In genomic region chr6:30252271-30253010, GRCm38 (mm10) we compare ENCODE assay signal across 17 mouse cellular contexts. TPM values are rescaled to one million over a fixed set of nuclear protein-coding genes. Genes with fewer than 3 reads are reported as not detected.
DNase-seq lines count a peak whose midpoint lies in the region; ATAC-seq and TF ChIP-seq lines count a peak whose summit lies in the region.
"Had no signal": no experiment of that assay in that cellular context is flagged by ENCODE, and none has a peak within 500 bp of the region (broad histone marks: within the 10 kb centered on the region; RNA-seq: fewer than 3 reads in every experiment).

No protein-coding gene starts in this region.

- H3K9me3 ChIP-seq in heart, embryonic 12.5 days (replicated peaks), result no peaks in the 10 kb centered on the region
- no peaks in the 10 kb centered on the region for H3K9me3 ChIP-seq in liver, embryonic 13.5 days (replicated peaks)
- no peaks in the 10 kb centered on the region for H3K9me3 ChIP-seq in liver, embryonic 11.5 days (ENCODE audit: control insufficient read depth, low read length)
- H3K9me3 ChIP-seq in intestine, postnatal 0 days (ENCODE audit: control insufficient read depth), result no peaks in the 10 kb centered on the region
- H3K9me3 ChIP-seq: embryonic facial prominence, embryonic 13.5 days; forebrain, embryonic 13.5 days; G1E had no signal

- no peak overlapping the region for H3K4me3 ChIP-seq in heart, embryonic 12.5 days
- no peak overlapping the region for H3K4me3 ChIP-seq in liver, embryonic 13.5 days (replicated peaks)
- H3K4me3 ChIP-seq in liver, embryonic 11.5 days (ENCODE audit: low read depth, low read length), result no peak overlapping the region
- no peak overlapping the region for H3K4me3 ChIP-seq in intestine, postnatal 0 days (ENCODE audit: low read depth, low read length)
- H3K4me3 ChIP-seq: embryonic facial prominence, embryonic 13.5 days; forebrain, embryonic 13.5 days had no signal

- H3K4me2 ChIP-seq in heart, embryonic 12.5 days, result no peak overlapping the region
- H3K4me2 ChIP-seq in liver, embryonic 13.5 days, result no peak overlapping the region
- no peak overlapping the region for H3K4me2 ChIP-seq in liver, embryonic 11.5 days
- H3K4me2 ChIP-seq in intestine, postnatal 0 days (replicated peaks; ENCODE audit: low read depth), result no peak overlapping the region
- H3K4me2 ChIP-seq: embryonic facial prominence, embryonic 13.5 days; forebrain, embryonic 13.5 days; lung, embryonic 14.5 days had no signal

- ATAC-seq in heart, embryonic 12.5 days (ENCODE audit: insufficient number of reproducible peaks, low FRiP score), result peak; percentile 54; the same call in 1 of the 2 replicates
- 0 out of 2 replicates have a peak, but pooled peaks have one; percentile 29 for ATAC-seq in liver, embryonic 13.5 days (ENCODE audit: low read depth)
- no peak for ATAC-seq in liver, embryonic 11.5 days (replicated peaks; ENCODE audit: low FRiP score)
- ATAC-seq in intestine, postnatal 0 days, result peak; percentile 68
- ATAC-seq: forebrain, embryonic 13.5 days; hindbrain, embryonic 16.5 days had no signal

- H3K4me1 ChIP-seq in heart, embryonic 12.5 days (replicated peaks), result peaks cover 10% of the 10 kb centered on the region; the same call in 1 of the 2 replicates
- H3K4me1 ChIP-seq in liver, embryonic 13.5 days (replicated peaks), result no peaks in the 10 kb centered on the region
- no peaks in the 10 kb centered on the region for H3K4me1 ChIP-seq in liver, embryonic 11.5 days (replicated peaks; ENCODE audit: control insufficient read depth, insufficient read depth, low read length)
- H3K4me1 ChIP-seq in intestine, postnatal 0 days (replicated peaks; ENCODE audit: control insufficient read depth, insufficient read depth, low read length), result no peaks in the 10 kb centered on the region
- H3K4me1 ChIP-seq: forebrain, embryonic 13.5 days had no signal

- no peak for DNase-seq in heart, postnatal 10 days
- DNase-seq in liver, embryonic 13.5 days, result no peak
- no peak for DNase-seq in liver, embryonic 11.5 days (ENCODE audit: low spot score)
- DNase-seq in NIH3T3 (ENCODE audit: low read depth), result peak; percentile 65
- DNase-seq in cerebellum, postnatal 36 days, result no peak
- DNase-seq in cerebellum, postnatal 10 days, result no peak
- DNase-seq: adrenal gland, postnatal 36 days; cerebellum, postnatal 14 days; lung, embryonic 14.5 days; thymus, adult 2 months had no signal

- TF ChIP-seq CTCF in intestine, postnatal 0 days (IDR thresholded peaks at IDR 0.05; ENCODE audit: low read depth), result no peak

- intact Hi-C loops in heart, postnatal 10 days (cut with DNase I), result no loop called here

- H3K27ac ChIP-seq in heart, embryonic 12.5 days (ENCODE audit: poor library complexity, severe bottlenecking), result peak overlapping the region; percentile 42
- no peak overlapping the region for H3K27ac ChIP-seq in liver, embryonic 13.5 days
- no peak overlapping the region for H3K27ac ChIP-seq in liver, embryonic 11.5 days (ENCODE audit: low read depth, low read length)
- peak overlapping the region; percentile 17; the same call in 1 of the 2 replicates for H3K27ac ChIP-seq in intestine, postnatal 0 days (ENCODE audit: low read depth, low read length)
- H3K27ac ChIP-seq: embryonic facial prominence, embryonic 13.5 days; forebrain, embryonic 13.5 days; kidney, postnatal 0 days had no signal

- no peaks in the 10 kb centered on the region for H3K27me3 ChIP-seq in heart, embryonic 12.5 days (replicated peaks)
- no peaks in the 10 kb centered on the region for H3K27me3 ChIP-seq in liver, embryonic 13.5 days
- no peaks in the 10 kb centered on the region for H3K27me3 ChIP-seq in liver, embryonic 11.5 days (replicated peaks; ENCODE audit: control insufficient read depth, insufficient read depth, low read length)
- no peaks in the 10 kb centered on the region for H3K27me3 ChIP-seq in intestine, postnatal 0 days (replicated peaks; ENCODE audit: control insufficient read depth, insufficient read depth, low read length)
- H3K27me3 ChIP-seq: embryonic facial prominence, embryonic 13.5 days; forebrain, embryonic 13.5 days had no signal

- H3K9ac ChIP-seq in heart, embryonic 12.5 days, result no peak overlapping the region
- H3K9ac ChIP-seq in liver, embryonic 13.5 days, result no peak overlapping the region
- H3K9ac ChIP-seq in liver, embryonic 11.5 days (ENCODE audit: low read depth, low read length), result no peak overlapping the region
- H3K9ac ChIP-seq in intestine, postnatal 0 days (ENCODE audit: low read depth, low read length), result no peak overlapping the region
- H3K9ac ChIP-seq: embryonic facial prominence, embryonic 13.5 days; forebrain, embryonic 13.5 days; lung, embryonic 14.5 days had no signal

- H3K36me3 ChIP-seq in heart, embryonic 12.5 days, result peaks cover 34% of the 10 kb centered on the region
- H3K36me3 ChIP-seq in liver, embryonic 13.5 days, result peaks cover 32% of the 10 kb centered on the region
- H3K36me3 ChIP-seq in liver, embryonic 11.5 days (ENCODE audit: control insufficient read depth, insufficient read depth, low read length), result no peaks in the 10 kb centered on the region; the same call in 1 of the 2 replicates
- peaks cover 11% of the 10 kb centered on the region for H3K36me3 ChIP-seq in intestine, postnatal 0 days (ENCODE audit: control insufficient read depth, insufficient read depth)

- 66% methylated on average over 5 of the region's 5 CpGs for WGBS in heart, embryonic 12.5 days
- WGBS in liver, embryonic 13.5 days (ENCODE audit: insufficient replicate concordance), result 65% methylated on average over 5 of the region's 5 CpGs
- 75% methylated on average over 5 of the region's 5 CpGs for WGBS in liver, embryonic 11.5 days
- 84% methylated on average over 5 of the region's 5 CpGs for WGBS in intestine, postnatal 0 days

RNA-seq across cellular contexts. Expression of gene Ube2h, which starts 51.9 kb away (rescaled TPM):
- polyA plus RNA-seq in heart, embryonic 12.5 days (2016; fragmentation: Nextera tagmentation; extraction: Ambion mirVana), result 69.3 and 70.9 TPM in 2 replicates
- 10 to 100 TPM; 84.2 to 86.2 TPM for total RNA-seq in heart, postnatal 10 days (2021)
- 25.4 and 28.5 TPM in 2 replicates for polyA plus RNA-seq in liver, embryonic 13.5 days (2015; fragmentation: Nextera tagmentation; extraction: Ambion mirVana)
- polyA plus RNA-seq in liver, embryonic 11.5 days (2014; fragmentation: Nextera tagmentation; extraction: Ambion mirVana), result 21.6 and 22.5 TPM in 2 replicates
- 18.6 and 21.1 TPM in 2 replicates for polyA plus RNA-seq in intestine, postnatal 0 days (2015; fragmentation: Nextera tagmentation; extraction: Ambion mirVana)

Comparison
In these comparisons a context has a peak if more than half of its experiments do, and no peak if none do; other contexts are left out.
1. H3K27ac ChIP-seq: peak in heart, embryonic 12.5 days (single experiment) and intestine, postnatal 0 days (single experiment); none in liver, embryonic 13.5 days (single experiment) and liver, embryonic 11.5 days (single experiment).